Mouse (Mus musculus): ENCODE data around the gene Thegl. TPM values are rescaled to one million over a fixed set of nuclear protein-coding genes. Genes with fewer than 3 reads are reported as not detected.

Gene Thegl
- polyA plus RNA-seq, 1 experiment from 2014 or later = 6.3 TPM

GRCm38 (mm10) chr5:77038451-77038850 is 22.6 kb downstream of the Thegl start:
- H3K27ac ChIP-seq (ENCODE audit: low read depth, low read length) = no peak overlapping the region
- no peaks in the 10 kb centered on the region for H3K4me1 ChIP-seq (replicated peaks; ENCODE audit: control insufficient read depth, insufficient read depth, low read length)
- no peak for TF ChIP-seq CTCF (IDR thresholded peaks at IDR 0.05; ENCODE audit: low read depth)
- no peak overlapping the region for H3K4me3 ChIP-seq (ENCODE audit: low read depth, low read length)
- H3K36me3 ChIP-seq (ENCODE audit: control insufficient read depth, insufficient read depth) = no peaks in the 10 kb centered on the region
- H3K27me3 ChIP-seq (replicated peaks; ENCODE audit: control insufficient read depth, insufficient read depth, low read length) = no peaks in the 10 kb centered on the region
- WGBS = 93% methylated on average over 10 of the region's 10 CpGs
- ATAC-seq = no peak
- no peak overlapping the region for H3K9ac ChIP-seq (ENCODE audit: low read depth, low read length)
- no peaks in the 10 kb centered on the region for H3K9me3 ChIP-seq (ENCODE audit: control insufficient read depth)
- H3K4me2 ChIP-seq (replicated peaks; ENCODE audit: low read depth) = no peak overlapping the region

- Histone ChIP-seq H3K9me3 (ENCODE audit: control insufficient read depth) (no peaks in the 10 kb centered on the region), H3K27ac (ENCODE audit: low read depth, low read length) (no peak overlapping the region), H3K4me2 (replicated peaks; ENCODE audit: low read depth) (no peak overlapping the region), H3K27me3 (replicated peaks; ENCODE audit: control insufficient read depth, insufficient read depth, low read length) (no peaks in the 10 kb centered on the region), H3K36me3 (ENCODE audit: control insufficient read depth, insufficient read depth) (no peaks in the 10 kb centered on the region), H3K4me3 (ENCODE audit: low read depth, low read length) (no peak overlapping the region), H3K9ac (ENCODE audit: low read depth, low read length) (no peak overlapping the region), H3K4me1 (replicated peaks; ENCODE audit: control insufficient read depth, insufficient read depth, low read length) (no peaks in the 10 kb centered on the region)
- no peak for TF ChIP-seq CTCF (IDR thresholded peaks at IDR 0.05; ENCODE audit: low read depth)
- no peak for ATAC-seq
Measured at GRCm38 (mm10) chr5:77039391-77039790, 23.6 kb downstream of the Thegl start.

GRCm38 (mm10) chr5:77044362-77044761 is 28.5 kb downstream of the Thegl start:
- H3K36me3 ChIP-seq (ENCODE audit: control insufficient read depth, insufficient read depth) = no peaks in the 10 kb centered on the region
- no peak overlapping the region for H3K4me2 ChIP-seq (replicated peaks; ENCODE audit: low read depth)
- H3K4me3 ChIP-seq (ENCODE audit: low read depth, low read length) = no peak overlapping the region
- no peak for TF ChIP-seq CTCF (IDR thresholded peaks at IDR 0.05; ENCODE audit: low read depth)
- WGBS = 78% methylated on average over 5 of the region's 5 CpGs
- H3K4me1 ChIP-seq (replicated peaks; ENCODE audit: control insufficient read depth, insufficient read depth, low read length) = no peaks in the 10 kb centered on the region
- no peak overlapping the region for H3K27ac ChIP-seq (ENCODE audit: low read depth, low read length)
- no peak for ATAC-seq
- H3K9ac ChIP-seq (ENCODE audit: low read depth, low read length) = no peak overlapping the region
- H3K9me3 ChIP-seq (ENCODE audit: control insufficient read depth) = no peaks in the 10 kb centered on the region
- H3K27me3 ChIP-seq (replicated peaks; ENCODE audit: control insufficient read depth, insufficient read depth, low read length) = no peaks in the 10 kb centered on the region

GRCm38 (mm10) chr5:77052616-77053015 is 36.8 kb downstream of the Thegl start:
- no peak overlapping the region for H3K27ac ChIP-seq (ENCODE audit: low read depth, low read length)
- ATAC-seq = no peak
- H3K9ac ChIP-seq (ENCODE audit: low read depth, low read length) = no peak overlapping the region
- no peaks in the 10 kb centered on the region for H3K36me3 ChIP-seq (ENCODE audit: control insufficient read depth, insufficient read depth)
- no peak overlapping the region for H3K4me3 ChIP-seq (ENCODE audit: low read depth, low read length)
- H3K4me2 ChIP-seq (replicated peaks; ENCODE audit: low read depth) = no peak overlapping the region
- 94% methylated on average over 5 of the region's 5 CpGs for WGBS
- H3K9me3 ChIP-seq (ENCODE audit: control insufficient read depth) = no peaks in the 10 kb centered on the region
- TF ChIP-seq CTCF (IDR thresholded peaks at IDR 0.05; ENCODE audit: low read depth) = no peak
- H3K27me3 ChIP-seq (replicated peaks; ENCODE audit: control insufficient read depth, insufficient read depth, low read length) = no peaks in the 10 kb centered on the region
- no peaks in the 10 kb centered on the region for H3K4me1 ChIP-seq (replicated peaks; ENCODE audit: control insufficient read depth, insufficient read depth, low read length)

- H3K27me3 ChIP-seq (replicated peaks; ENCODE audit: control insufficient read depth, insufficient read depth, low read length) = no peaks in the 10 kb centered on the region
- ATAC-seq = no peak
- TF ChIP-seq CTCF (IDR thresholded peaks at IDR 0.05; ENCODE audit: low read depth) = no peak
- no peaks in the 10 kb centered on the region for H3K36me3 ChIP-seq (ENCODE audit: control insufficient read depth, insufficient read depth)
- H3K9me3 ChIP-seq (ENCODE audit: control insufficient read depth) = no peaks in the 10 kb centered on the region
- no peak overlapping the region for H3K9ac ChIP-seq (ENCODE audit: low read depth, low read length)
- no peaks in the 10 kb centered on the region for H3K4me1 ChIP-seq (replicated peaks; ENCODE audit: control insufficient read depth, insufficient read depth, low read length)
- H3K27ac ChIP-seq (ENCODE audit: low read depth, low read length) = no peak overlapping the region
- H3K4me3 ChIP-seq (ENCODE audit: low read depth, low read length) = no peak overlapping the region
- 76% methylated on average over 12 of the region's 12 CpGs for WGBS
- H3K4me2 ChIP-seq (replicated peaks; ENCODE audit: low read depth) = no peak overlapping the region
Measured at GRCm38 (mm10) chr5:77056881-77057440, 41.1 kb downstream of the Thegl start.

GRCm38 (mm10) chr5:77060363-77060762 is 44.5 kb downstream of the Thegl start:
- Histone ChIP-seq H3K9me3 (ENCODE audit: control insufficient read depth) (no peaks in the 10 kb centered on the region), H3K4me3 (ENCODE audit: low read depth, low read length) (no peak overlapping the region), H3K36me3 (ENCODE audit: control insufficient read depth, insufficient read depth) (no peaks in the 10 kb centered on the region), H3K9ac (ENCODE audit: low read depth, low read length) (no peak overlapping the region), H3K27me3 (replicated peaks; ENCODE audit: control insufficient read depth, insufficient read depth, low read length) (no peaks in the 10 kb centered on the region), H3K4me2 (replicated peaks; ENCODE audit: low read depth) (no peak overlapping the region), H3K4me1 (replicated peaks; ENCODE audit: control insufficient read depth, insufficient read depth, low read length) (no peaks in the 10 kb centered on the region), H3K27ac (ENCODE audit: low read depth, low read length) (no peak overlapping the region)
- TF ChIP-seq CTCF (IDR thresholded peaks at IDR 0.05; ENCODE audit: low read depth) = no peak
- 64% methylated on average over 10 of the region's 10 CpGs for WGBS
- no peak for ATAC-seq

All from intestine, postnatal 0 days (tissue).